Mouse (Mus musculus): Measurements from ENCODE around the gene Zfp628.

GRCm38 (mm10) chr7:4938456-4938855 is 23.4 kb downstream of the Zfp628 start:
- no peak for TF ChIP-seq POLR2A (IDR thresholded peaks at IDR 0.05; ENCODE audit: low read depth, low read length)
- TF ChIP-seq CTCF (IDR thresholded peaks at IDR 0.05; ENCODE audit: borderline replicate concordance, insufficient read depth, low read length), result peak; percentile 82

Data from embryonic fibroblast, embryonic 13.5 days (primary cell).